Mouse (Mus musculus) embryonic facial prominence, embryonic 14.5 days (tissue): ENCODE results near the gene Lrrc25. TPM values are rescaled to one million over a fixed set of nuclear protein-coding genes. Genes with fewer than 3 reads are reported as not detected.

Experiments
- ATAC-seq: fragments of 200-750 bp; cut with Nextera tagmentation; 2 replicates; pipeline ENCODE4 v1.8.0; 2017; ENCODE audit warnings: low read depth, moderate number of reproducible peaks, moderate TSS enrichment
- DNase-seq: peaks from one replicate; pipeline ENCODE4 v3.0.0-alpha.2; 2015; ENCODE audit warnings: low spot score
- H3K27ac ChIP-seq: fragments of 300-500 bp; sonication (generic); replicated peaks from 2 replicates; pipeline ENCODE4 v1.5.1; 2014; ENCODE audit warnings: low read depth, mild to moderate bottlenecking, low read length, moderate library complexity
- H3K27me3 ChIP-seq: fragments of 300-500 bp; sonication (generic); replicated peaks from 2 replicates; pipeline ENCODE4 v1.6.1; 2014; ENCODE audit warnings: low read length; ENCODE audit not compliant: control insufficient read depth, insufficient read depth
- H3K36me3 ChIP-seq: fragments of 300-500 bp; sonication (generic); 2 replicates; pipeline ENCODE4 v1.6.1; 2014; ENCODE audit warnings: low read length, mixed read lengths; ENCODE audit not compliant: control insufficient read depth, insufficient read depth
- H3K4me1 ChIP-seq: fragments of 300-500 bp; sonication (generic); 2 replicates; pipeline ENCODE4 v1.6.1; 2014; ENCODE audit warnings: antibody characterized with exemption, low read length; ENCODE audit not compliant: control insufficient read depth, insufficient read depth
- H3K4me2 ChIP-seq: fragments of 300-500 bp; sonication (generic); 2 replicates; pipeline ENCODE4 v1.6.1; 2014; ENCODE audit warnings: low read depth, mild to moderate bottlenecking, low read length, moderate library complexity, mixed read lengths
- H3K4me3 ChIP-seq: fragments of 300-500 bp; sonication (generic); 2 replicates; pipeline ENCODE4 v1.5.1; 2014; ENCODE audit warnings: low read depth, mild to moderate bottlenecking, low read length
- H3K9ac ChIP-seq: fragments of 300-500 bp; sonication (generic); 2 replicates; pipeline ENCODE4 v1.6.1; 2014; ENCODE audit warnings: low read depth, mild to moderate bottlenecking, low read length, moderate library complexity, mixed read lengths
- H3K9me3 ChIP-seq: fragments of 300-500 bp; sonication (generic); 2 replicates; pipeline ENCODE4 v1.6.1; 2016; ENCODE audit warnings: low read length; ENCODE audit not compliant: control insufficient read depth
- WGBS: fragments of 180-500 bp; shearing (Covaris S2); extraction: QIAGEN DNeasy Blood & Tissue Kit; methylation state at CpG from one replicate; pipeline ENCODE4 v1.1.7; 2014; 5-methylcytosine and 5-hydroxymethylcytosine counted together
- polyA plus RNA-seq: library from polyadenylated mRNA; unstranded; fragments of >200 nt; fragmentation: Nextera tagmentation; extraction: Ambion mirVana; gene quantifications from 2 replicates; pipeline ENCODE4 v1.2.1, GENCODE M21; 2014

The Lrrc25 gene
- polyA plus RNA-seq, 1 experiment from 2014 or later: 1.8 TPM

DNA sequence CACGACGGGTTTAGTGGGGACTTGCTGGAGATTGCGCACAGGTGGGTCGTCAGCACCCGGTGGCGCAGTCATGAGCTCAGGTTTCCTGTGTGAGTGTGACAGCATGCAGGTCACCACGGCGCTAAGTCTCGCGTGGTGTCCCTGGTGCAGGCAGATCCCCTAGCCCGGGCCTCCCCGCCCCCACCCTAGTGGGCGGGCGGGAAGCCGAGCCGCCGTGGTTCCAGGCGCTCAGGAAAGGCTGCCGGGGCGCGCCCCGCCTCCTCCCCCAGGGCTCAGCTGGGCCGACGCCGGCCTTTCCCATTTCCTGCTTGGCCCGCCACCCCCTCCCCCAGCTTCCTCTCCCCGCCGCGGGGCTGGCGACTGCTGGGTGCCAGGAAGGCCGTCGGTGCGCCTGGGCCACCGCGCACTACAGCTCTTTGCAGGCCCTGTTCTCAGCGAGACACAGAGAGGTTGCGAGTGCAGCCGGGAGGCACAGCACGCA is 6.5 kb upstream of the Lrrc25 start:
- ATAC-seq (peak; percentile 74), DNase-seq (peak; percentile 94)
- H3K36me3 ChIP-seq: no peaks in the 10 kb centered on the region
- H3K27ac ChIP-seq: peak overlapping the region; percentile 99
- peaks cover 21% of the 10 kb centered on the region for H3K4me1 ChIP-seq
- H3K9ac ChIP-seq: peak overlapping the region; percentile 93
- H3K4me2 ChIP-seq: peak overlapping the region; percentile 83
- H3K4me3 ChIP-seq: peak overlapping the region; percentile 80
- H3K27me3 ChIP-seq: no peaks in the 10 kb centered on the region
- H3K9me3 ChIP-seq: no peaks in the 10 kb centered on the region
- 0% methylated on average over 16 of the region's 39 CpGs for WGBS

DNA sequence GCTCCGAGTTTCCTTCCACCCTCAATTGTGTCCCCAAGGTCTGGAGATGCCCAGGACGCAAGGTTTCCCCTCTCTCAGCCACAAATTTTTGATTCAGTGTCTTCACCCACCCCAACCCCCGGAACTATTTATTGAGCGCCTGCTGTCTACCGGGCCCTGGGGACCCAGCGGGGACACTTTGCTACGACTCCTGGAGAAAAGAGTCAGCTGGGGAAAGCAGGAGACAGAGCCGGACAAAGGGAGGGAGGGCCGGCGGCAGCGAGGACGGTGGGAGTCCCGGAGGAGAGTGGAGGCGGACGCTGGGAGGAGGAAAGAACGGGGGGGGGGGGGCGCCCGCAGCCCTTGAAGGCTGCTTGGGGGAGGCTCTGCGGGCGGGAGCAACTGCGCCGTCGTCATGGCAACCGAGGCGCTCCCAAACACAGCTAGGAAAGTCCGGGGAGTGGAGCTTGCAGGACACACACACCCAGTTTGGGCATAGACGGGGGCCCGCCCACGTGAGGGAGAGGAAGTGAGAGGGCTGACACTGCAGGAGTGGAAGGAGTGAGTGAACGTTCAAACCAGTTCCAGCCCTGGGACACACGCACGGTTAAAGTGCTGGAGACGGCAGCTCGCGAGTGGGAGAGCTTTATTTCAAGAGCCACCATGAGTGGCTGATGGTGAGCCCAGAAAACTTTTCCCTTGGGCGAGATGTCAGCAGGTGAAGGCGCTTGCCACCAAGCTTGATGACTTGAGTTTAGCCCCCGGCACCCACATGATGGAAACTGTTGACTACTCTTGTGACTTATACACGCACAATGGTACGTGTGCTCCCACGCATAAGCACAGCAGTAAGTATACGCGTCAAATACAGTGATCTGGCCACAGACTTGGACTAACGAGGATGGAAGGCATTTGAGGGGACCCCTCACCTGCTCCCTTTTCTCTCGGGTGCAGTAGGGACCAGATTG is 5.8 kb upstream of the Lrrc25 start:
- 1% methylated on average over 40 of the region's 45 CpGs for WGBS
- no peaks in the 10 kb centered on the region for H3K36me3 ChIP-seq
- H3K9me3 ChIP-seq: no peaks in the 10 kb centered on the region

DNA sequence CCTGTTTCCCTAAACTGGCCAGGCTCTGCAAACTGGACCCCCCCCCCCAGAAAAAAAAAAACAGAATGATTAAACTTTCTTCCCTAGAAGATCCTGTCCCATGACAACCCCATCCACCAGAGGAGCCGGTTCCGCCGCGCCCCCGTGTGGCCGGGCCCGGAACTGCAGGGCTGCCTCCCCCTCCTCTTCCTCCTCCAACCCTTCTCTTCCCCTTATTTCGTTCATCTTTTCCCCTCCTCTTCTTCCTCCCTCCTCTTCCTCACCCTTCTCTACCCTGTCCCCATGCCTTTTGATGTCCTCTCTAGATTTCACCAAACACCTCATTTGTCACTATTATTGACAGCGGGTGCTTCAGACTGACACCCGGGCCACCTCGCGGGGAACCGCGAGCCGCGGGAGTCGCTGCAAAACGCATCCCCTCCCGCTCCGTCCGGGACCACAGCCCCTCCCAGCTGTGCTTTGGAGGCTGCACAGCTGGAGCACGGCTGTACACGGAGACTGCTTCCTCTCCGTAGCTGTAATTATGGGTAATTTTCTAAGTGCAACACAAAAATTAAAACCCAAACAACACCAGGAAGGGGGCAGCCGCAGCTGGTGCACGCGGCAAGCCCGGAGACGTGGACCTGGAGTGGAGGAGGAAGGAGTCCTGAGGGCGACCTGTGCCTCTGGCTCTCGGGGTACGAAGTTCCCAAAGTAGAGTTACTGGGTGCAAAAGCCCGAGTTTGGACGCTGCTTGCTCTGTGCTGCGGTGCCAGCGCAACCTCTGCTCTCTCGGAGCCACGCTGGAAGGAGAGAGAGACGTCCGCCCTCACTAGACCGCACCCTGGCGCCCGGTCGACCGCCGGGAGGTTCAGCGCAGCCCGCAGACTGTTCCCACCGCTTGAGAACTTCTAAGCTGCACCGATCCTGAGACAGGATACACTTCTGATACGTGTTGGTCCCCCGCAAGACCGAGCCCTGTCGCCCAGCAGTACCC is 4.9 kb upstream of the Lrrc25 start:
- peak overlapping the region; percentile 64 for H3K9ac ChIP-seq
- H3K27ac ChIP-seq: peak overlapping the region; percentile 99
- no peaks in the 10 kb centered on the region for H3K36me3 ChIP-seq
- peak overlapping the region; percentile 80 for H3K4me3 ChIP-seq
- DNase-seq (no peak), ATAC-seq (peak; percentile 3)
- H3K9me3 ChIP-seq: no peaks in the 10 kb centered on the region
- H3K27me3 ChIP-seq: no peaks in the 10 kb centered on the region
- under 1% methylated on average over 42 of the region's 54 CpGs for WGBS
- H3K4me2 ChIP-seq: peak overlapping the region; percentile 83
- peaks cover 21% of the 10 kb centered on the region for H3K4me1 ChIP-seq

More for the DNA sequence above, 5.8 kb upstream of the Lrrc25 start:
- H3K9ac ChIP-seq: peak overlapping the region; percentile 93
- ATAC-seq: peak; percentile 74
- peak overlapping the region; percentile 99 for H3K27ac ChIP-seq
- H3K4me3 ChIP-seq: peak overlapping the region; percentile 80
- H3K27me3 ChIP-seq: no peaks in the 10 kb centered on the region
- H3K4me2 ChIP-seq: peak overlapping the region; percentile 83
- peaks cover 21% of the 10 kb centered on the region for H3K4me1 ChIP-seq
- DNase-seq: peak; percentile 98

DNA sequence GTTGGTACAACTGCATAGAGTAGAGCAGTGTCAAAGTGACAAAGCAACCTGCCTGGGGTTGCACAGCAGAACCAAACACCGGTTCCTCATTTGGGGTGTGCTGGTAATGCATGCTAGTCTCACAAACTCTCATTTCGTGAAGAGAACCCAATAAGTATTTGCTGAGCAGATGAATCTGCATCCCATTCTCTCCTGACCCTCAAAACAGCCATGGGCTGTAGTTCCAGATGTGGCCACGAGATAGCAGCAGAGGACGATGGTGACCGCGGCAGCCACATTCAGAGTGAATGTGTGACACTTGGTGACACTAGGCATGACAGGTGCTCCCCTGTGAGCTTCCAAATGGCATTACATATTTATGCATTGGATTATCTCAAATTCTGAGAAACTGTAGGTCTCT is 4.1 kb upstream of the Lrrc25 start:
- peak overlapping the region; percentile 99 for H3K27ac ChIP-seq
- no peaks in the 10 kb centered on the region for H3K27me3 ChIP-seq
- peak; percentile 78 for DNase-seq
- peak overlapping the region; percentile 83 for H3K4me2 ChIP-seq
- peak overlapping the region; percentile 80 for H3K4me3 ChIP-seq
- peaks cover 21% of the 10 kb centered on the region for H3K4me1 ChIP-seq
- H3K9ac ChIP-seq: peak overlapping the region; percentile 64
- no peaks in the 10 kb centered on the region for H3K36me3 ChIP-seq
- no peak for ATAC-seq
- H3K9me3 ChIP-seq: no peaks in the 10 kb centered on the region
- 0% methylated on average over 6 of the region's 6 CpGs for WGBS

DNA sequence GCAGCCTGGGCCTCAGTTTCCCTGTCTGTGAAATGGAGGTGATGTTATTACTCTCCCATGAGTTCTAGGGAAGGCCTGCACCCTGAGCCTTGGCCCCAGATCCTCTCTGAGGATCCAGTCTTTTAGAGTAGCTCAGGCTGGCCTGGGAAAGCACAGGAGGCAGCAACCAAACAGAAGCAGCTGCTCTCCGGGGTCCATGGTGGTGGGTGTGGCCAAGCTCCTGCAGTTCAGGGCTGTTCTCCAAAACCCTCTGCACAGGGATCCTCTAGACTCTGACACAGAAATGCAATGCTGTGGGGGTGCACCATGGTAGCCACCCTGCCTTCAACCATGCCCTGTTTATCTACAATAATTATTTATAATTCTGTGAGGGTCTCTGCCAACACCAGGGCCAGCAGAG is 2.2 kb upstream of the Lrrc25 start:
- ATAC-seq (no peak), DNase-seq (no peak)
- Histone ChIP-seq H3K4me1 (peaks cover 11% of the 10 kb centered on the region), H3K27ac (no peak overlapping the region), H3K9ac (peak overlapping the region; percentile 16; the same call in 1 of the 2 replicates), H3K9me3 (no peaks in the 10 kb centered on the region), H3K36me3 (no peaks in the 10 kb centered on the region), H3K4me3 (no peak overlapping the region), H3K27me3 (no peaks in the 10 kb centered on the region), H3K4me2 (no peak overlapping the region)
- WGBS: 0% methylated on average over 1 of the region's 1 CpGs

DNA sequence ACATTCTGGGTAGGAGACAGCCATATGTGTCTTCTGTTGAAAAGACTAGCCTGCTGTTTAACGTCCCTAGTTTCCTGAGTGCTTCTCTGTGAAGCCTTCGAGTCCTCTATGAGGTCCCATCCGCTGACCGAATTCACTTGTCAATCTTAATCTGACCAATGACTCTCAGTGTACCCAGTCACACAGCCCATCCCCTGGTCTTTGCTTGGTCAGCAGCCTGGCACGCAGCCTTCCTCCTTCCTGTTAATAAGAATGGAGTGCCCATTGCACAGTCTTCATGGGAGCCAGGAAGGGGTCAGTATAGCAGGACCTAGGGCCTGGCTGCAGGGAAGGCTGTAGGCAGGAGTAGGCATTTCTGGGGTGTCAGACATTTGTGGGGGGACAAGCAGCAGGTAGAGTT is 1.5 kb upstream of the Lrrc25 start:
- Histone ChIP-seq H3K4me2 (no peak overlapping the region), H3K27ac (no peak overlapping the region), H3K4me3 (no peak overlapping the region), H3K9ac (no peak overlapping the region), H3K9me3 (no peaks in the 10 kb centered on the region), H3K4me1 (peaks cover 5% of the 10 kb centered on the region), H3K27me3 (no peaks in the 10 kb centered on the region), H3K36me3 (no peaks in the 10 kb centered on the region)
- 70% methylated on average over 5 of the region's 5 CpGs for WGBS
- ATAC-seq: no peak
- no peak for DNase-seq

DNA sequence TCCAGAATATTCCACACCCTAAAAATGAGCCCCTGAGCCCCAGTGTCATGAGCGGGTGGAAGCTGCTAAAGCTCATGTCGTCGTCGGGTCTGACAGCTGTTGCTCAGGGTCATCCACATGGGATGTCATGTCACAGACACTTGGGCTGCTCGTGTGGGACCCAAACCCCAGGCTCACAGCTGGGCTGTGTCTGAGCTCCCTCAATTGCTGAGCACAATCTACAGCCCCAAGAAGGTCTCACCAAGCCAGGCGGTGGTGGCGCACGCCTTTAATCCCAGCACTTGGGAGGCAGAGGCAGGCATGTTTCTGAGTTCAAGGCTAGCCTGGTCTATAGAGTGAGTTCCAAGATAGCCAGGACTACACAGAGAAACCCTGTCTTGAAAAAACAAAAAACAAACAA is 674 bp upstream of the Lrrc25 start:
- Histone ChIP-seq H3K4me2 (no peak overlapping the region), H3K27me3 (no peaks in the 10 kb centered on the region), H3K9ac (no peak overlapping the region), H3K9me3 (no peaks in the 10 kb centered on the region), H3K4me3 (no peak overlapping the region), H3K36me3 (no peaks in the 10 kb centered on the region), H3K27ac (no peak overlapping the region), H3K4me1 (peaks cover 4% of the 10 kb centered on the region)
- DNase-seq: no peak
- no peak for ATAC-seq
- 91% methylated on average over 8 of the region's 8 CpGs for whole genome bisulfite sequencing

DNA sequence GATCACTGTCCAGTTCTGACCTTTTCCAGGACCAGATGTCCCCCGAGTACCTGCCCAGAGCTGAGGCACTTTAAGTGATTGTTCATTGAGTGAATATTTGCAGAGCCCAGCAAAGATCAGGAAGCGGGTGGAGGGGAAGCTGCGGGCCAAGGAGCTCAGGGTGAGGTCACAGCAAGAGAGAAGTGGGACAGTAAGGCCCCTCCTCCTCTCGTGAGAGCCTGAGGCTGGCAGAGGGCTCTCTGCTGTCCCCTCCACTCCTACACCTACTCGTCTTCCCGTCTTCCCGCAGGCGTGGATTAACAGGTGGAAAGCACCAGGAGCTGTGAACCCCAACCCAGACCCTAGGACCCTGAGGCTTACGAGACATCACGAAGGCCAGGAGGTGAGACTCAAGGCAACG is 690 bp downstream of the Lrrc25 start:
- 61% methylated on average over 11 of the region's 11 CpGs for WGBS
- no peak overlapping the region for H3K4me3 ChIP-seq
- H3K9me3 ChIP-seq: no peaks in the 10 kb centered on the region
- H3K27ac ChIP-seq: no peak overlapping the region
- H3K4me1 ChIP-seq: no peaks in the 10 kb centered on the region
- no peak overlapping the region for H3K9ac ChIP-seq
- no peaks in the 10 kb centered on the region; the same call in 1 of the 2 replicates for H3K27me3 ChIP-seq
- H3K4me2 ChIP-seq: no peak overlapping the region; the same call in 1 of the 2 replicates
- no peak for DNase-seq
- H3K36me3 ChIP-seq: no peaks in the 10 kb centered on the region
- ATAC-seq: no peak
